Mouse (Mus musculus): Measurements from ENCODE around the gene Ndc80. TPM values are rescaled to one million over a fixed set of nuclear protein-coding genes. Genes with fewer than 3 reads are reported as not detected.

Gene Ndc80
- polyA plus RNA-seq (2015; fragmentation: Illumina TruSeq; extraction: RNeasy Lipid Tissue Mini Kit (QIAGEN cat#74804); ENCODE audit: low read depth, low replicate concordance), result 0.37 TPM

GRCm38 (mm10) chr17:71526711-71527564, at the start of gene Ndc80:
Gene Ndc80, minus strand, starts transcription at chr17:71526857.

GRCm38 (mm10) chr17:71551757-71552451, 25.2 kb upstream of the Ndc80 start, which contains the start of gene Spdya:
Gene Spdya, plus strand, starts transcription at chr17:71552061.

GRCm38 (mm10) chr17:71474762-71475704, 51.6 kb downstream of the Ndc80 start, which contains the start of gene Smchd1:
Gene Smchd1, minus strand, starts transcription at chr17:71475343.

GRCm38 (mm10) chr17:71459818-71460217, 66.8 kb downstream of the Ndc80 start, which contains the start of gene Gm4707:
Gene Gm4707, minus strand, starts transcription at chr17:71459918.

Other genes starting within 250 kb of the Ndc80 start
- 2.3 TPM for gene Emilin2, start 214.9 kb downstream of the Ndc80 start, polyA plus RNA-seq (2015; fragmentation: Illumina TruSeq; extraction: RNeasy Lipid Tissue Mini Kit (QIAGEN cat#74804); ENCODE audit: low read depth, low replicate concordance)
- not detected for gene Gm4707, start 66.9 kb downstream of the Ndc80 start, polyA plus RNA-seq (2015; fragmentation: Illumina TruSeq; extraction: RNeasy Lipid Tissue Mini Kit (QIAGEN cat#74804); ENCODE audit: low read depth, low replicate concordance)
- gene Smchd1, start 51.5 kb downstream of the Ndc80 start, polyA plus RNA-seq (2015; fragmentation: Illumina TruSeq; extraction: RNeasy Lipid Tissue Mini Kit (QIAGEN cat#74804); ENCODE audit: low read depth, low replicate concordance), result 25.1 TPM
- 2.3 TPM for gene Spdya, start 25.2 kb upstream of the Ndc80 start, polyA plus RNA-seq (2015; fragmentation: Illumina TruSeq; extraction: RNeasy Lipid Tissue Mini Kit (QIAGEN cat#74804); ENCODE audit: low read depth, low replicate concordance)
- 32.2 TPM for gene Wdr43, start 89.0 kb upstream of the Ndc80 start, polyA plus RNA-seq (2015; fragmentation: Illumina TruSeq; extraction: RNeasy Lipid Tissue Mini Kit (QIAGEN cat#74804); ENCODE audit: low read depth, low replicate concordance)
- 1.8 TPM for gene Togaram2, start 146.4 kb upstream of the Ndc80 start, polyA plus RNA-seq (2015; fragmentation: Illumina TruSeq; extraction: RNeasy Lipid Tissue Mini Kit (QIAGEN cat#74804); ENCODE audit: low read depth, low replicate concordance)
- 0.09 TPM for gene Pcare, start 226.0 kb upstream of the Ndc80 start, polyA plus RNA-seq (2015; fragmentation: Illumina TruSeq; extraction: RNeasy Lipid Tissue Mini Kit (QIAGEN cat#74804); ENCODE audit: low read depth, low replicate concordance)
- gene Clip4, start 241.6 kb upstream of the Ndc80 start, polyA plus RNA-seq (2015; fragmentation: Illumina TruSeq; extraction: RNeasy Lipid Tissue Mini Kit (QIAGEN cat#74804); ENCODE audit: low read depth, low replicate concordance), result 52.4 TPM